Mouse (Mus musculus): Measurements from ENCODE around the gene Ezh2. TPM values are rescaled to one million over a fixed set of nuclear protein-coding genes. Genes with fewer than 3 reads are reported as not detected.

The Ezh2 gene
- total RNA-seq, 2 experiments from 2014 or later, result 6.7 to 7.5 TPM

DNA sequence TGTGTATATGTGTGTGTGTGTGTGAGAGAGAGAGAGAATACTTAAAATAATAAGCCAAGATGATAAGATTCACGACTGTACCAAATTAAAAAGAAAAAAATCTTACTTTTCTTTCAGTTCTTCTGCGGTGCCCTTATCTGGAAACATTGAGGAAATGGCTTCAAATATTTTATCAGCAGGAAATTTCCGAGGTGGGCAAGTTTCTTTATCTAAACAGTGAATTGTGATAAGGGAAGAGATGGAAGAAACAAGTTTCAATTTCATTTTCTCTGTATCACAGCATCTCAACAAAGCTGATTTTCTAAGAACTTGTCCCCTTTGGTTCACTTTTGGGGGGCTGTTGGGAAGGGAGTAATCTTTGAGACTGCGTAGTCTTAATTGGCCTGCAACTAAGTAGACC lies 42.9 kb downstream of the Ezh2 start:
- no peak for DNase-seq

DNA sequence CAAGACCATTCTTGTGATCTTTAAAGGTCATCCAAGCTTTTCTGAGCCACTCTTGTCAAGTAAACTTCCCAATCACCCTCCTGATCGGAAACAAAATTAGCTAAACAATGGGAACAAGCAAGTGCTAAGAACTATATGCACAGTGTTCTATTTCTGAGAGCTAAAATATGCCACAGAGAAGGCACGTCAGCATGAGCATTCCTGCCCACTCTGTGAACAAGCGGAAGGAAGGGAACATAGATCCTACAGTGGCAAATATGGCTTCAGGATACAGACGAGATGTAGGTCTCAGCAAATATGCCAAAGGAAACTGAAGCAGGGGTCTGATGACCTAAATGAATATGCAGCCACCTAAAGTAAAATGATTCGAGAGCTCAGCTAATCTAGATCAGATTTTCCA lies 59.8 kb downstream of the Ezh2 start:
- DNase-seq, result no peak

GRCm38 (mm10) chr6:47532547-47532946 lies 62.6 kb downstream of the Ezh2 start:
- no peak for DNase-seq

DNA sequence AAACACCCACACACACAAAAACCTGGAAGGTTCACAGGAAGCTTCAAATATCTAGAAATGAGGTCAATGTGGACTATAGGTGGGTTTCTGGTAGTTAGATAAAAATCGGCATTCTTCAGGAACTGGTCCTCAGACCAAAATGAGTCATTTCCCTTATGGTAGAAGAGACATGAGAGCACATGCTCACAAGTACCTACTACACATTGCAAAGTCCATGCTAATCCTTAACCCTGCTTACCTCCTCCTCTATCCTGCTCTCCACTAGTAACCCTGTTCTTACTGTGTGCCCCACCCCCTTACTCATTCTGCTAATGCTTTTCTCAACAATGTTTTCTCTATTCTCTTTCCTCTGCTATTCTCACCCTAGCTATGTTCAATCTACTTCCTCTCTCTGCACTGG lies 67.5 kb downstream of the Ezh2 start:
- DNase-seq, result no peak

DNA sequence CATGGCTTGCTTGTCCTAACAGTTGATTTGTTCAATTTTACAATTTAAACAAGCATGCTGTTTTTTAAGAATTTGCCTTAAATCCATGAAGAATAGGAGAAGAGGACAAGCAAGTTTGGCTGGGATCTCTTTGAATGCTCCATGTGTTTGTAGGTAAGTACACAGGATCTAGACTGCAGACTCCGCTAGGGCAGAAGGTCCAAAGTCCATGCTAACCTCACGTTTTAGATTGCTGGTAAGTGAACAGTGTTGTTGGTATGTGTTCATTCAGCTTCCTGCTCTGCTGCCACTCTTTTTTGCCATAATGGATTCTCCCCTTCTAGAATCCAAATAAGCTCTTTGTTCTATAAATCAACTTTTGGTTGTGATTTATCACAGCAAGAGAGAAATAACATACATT lies 68.0 kb downstream of the Ezh2 start:
- no peak for DNase-seq

GRCm38 (mm10) chr6:47526446-47526845 lies 68.7 kb downstream of the Ezh2 start:
- DNase-seq, result no peak

- no peak for DNase-seq
These were observed 70.1 kb downstream of the Ezh2 start for GRCm38 (mm10) chr6:47525041-47525440.

GRCm38 (mm10) chr6:47522431-47522830 lies 72.7 kb downstream of the Ezh2 start:
- no peak for DNase-seq

DNA sequence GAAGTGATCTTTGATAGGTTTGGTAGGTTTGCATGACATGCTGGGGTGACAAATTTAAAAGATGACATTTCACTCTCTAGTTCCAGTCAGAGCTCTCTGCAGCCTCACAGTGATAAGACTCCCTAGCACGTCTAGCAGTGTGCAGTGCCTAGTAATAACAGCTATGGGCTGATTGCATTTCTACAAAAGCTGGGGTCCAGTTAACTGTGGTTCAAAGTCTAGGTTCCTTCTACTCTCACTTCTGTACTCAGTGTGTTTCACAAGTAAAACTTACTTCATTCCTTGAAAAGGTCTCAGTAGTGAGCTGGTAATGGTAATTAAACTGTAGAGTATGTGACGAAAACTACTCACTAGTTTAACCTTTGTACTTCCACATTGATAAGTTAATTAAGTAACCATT lies 75.1 kb downstream of the Ezh2 start:
- no peak for DNase-seq

GRCm38 (mm10) chr6:47494562-47494961 lies 100.6 kb downstream of the Ezh2 start:
- no peak for DNase-seq

- DNase-seq, result no peak
These were observed 113.1 kb downstream of the Ezh2 start for GRCm38 (mm10) chr6:47482027-47482426.

Other genes starting within 250 kb of the Ezh2 start
- gene Cul1, start 141.9 kb downstream of the Ezh2 start, total RNA-seq (2021), result 10 to 100 TPM; 57.2 to 57.4 TPM
- gene Pdia4, start 218.1 kb upstream of the Ezh2 start, total RNA-seq (2021), result 10 to 100 TPM; 18.1 to 22.5 TPM
- gene Zfp786, start 235.5 kb upstream of the Ezh2 start, total RNA-seq (2021), result under 1 TPM; 0.48 to 0.69 TPM
- 1 to 10 TPM; 4.7 to 4.8 TPM for gene Zfp398, start 240.3 kb upstream of the Ezh2 start, total RNA-seq (2021)